Mouse (Mus musculus): Measurements from ENCODE around the gene 1110032F04Rik.
"Not testable (repeated sequence)": the region's sequence is repeated elsewhere in the genome, so short reads cannot be mapped to it uniquely, and the experiment has no call there.

The 1110032F04Rik gene

GRCm38 (mm10) chr3:68869211-68869690 is at the start of gene 1110032F04Rik:
Gene 1110032F04Rik, plus strand, starts transcription at chr3:68869586.
- DNase-seq (ENCODE audit: extremely low spot score, low read depth, low spot score), result no peak

- no peak for DNase-seq (ENCODE audit: extremely low spot score, low read depth, low spot score)
These were observed 48.0 kb upstream of the 1110032F04Rik start for GRCm38 (mm10) chr3:68821406-68821805.

DNA sequence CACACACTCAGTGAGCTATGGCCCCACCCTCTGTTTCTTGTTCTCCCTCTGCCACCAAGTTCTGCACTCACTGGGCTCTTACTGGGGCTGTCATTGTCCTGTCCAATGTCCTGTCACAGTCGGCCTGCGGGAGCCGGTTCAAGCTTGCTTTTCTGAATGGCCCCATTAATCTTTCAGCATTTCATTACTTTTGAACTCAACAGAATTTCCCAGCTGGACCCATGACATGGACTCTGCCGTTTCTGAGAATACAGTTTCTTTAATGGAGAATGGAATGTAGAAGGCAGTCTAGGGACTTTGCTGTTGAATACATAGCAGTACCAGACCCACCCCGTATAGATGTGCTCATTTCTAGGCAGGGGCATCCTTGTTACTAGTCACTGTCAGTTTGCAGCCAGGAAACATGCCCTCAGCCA is 47.5 kb upstream of the 1110032F04Rik start:
- DNase-seq (ENCODE audit: extremely low spot score, low read depth, low spot score), result no peak

- no peak for DNase-seq (ENCODE audit: extremely low spot score, low read depth, low spot score)
These were observed 45.3 kb upstream of the 1110032F04Rik start for GRCm38 (mm10) chr3:68823876-68824764.

- DNase-seq (ENCODE audit: extremely low spot score, low read depth, low spot score), result no peak
These were observed 44.7 kb upstream of the 1110032F04Rik start for GRCm38 (mm10) chr3:68824765-68825090.

DNA sequence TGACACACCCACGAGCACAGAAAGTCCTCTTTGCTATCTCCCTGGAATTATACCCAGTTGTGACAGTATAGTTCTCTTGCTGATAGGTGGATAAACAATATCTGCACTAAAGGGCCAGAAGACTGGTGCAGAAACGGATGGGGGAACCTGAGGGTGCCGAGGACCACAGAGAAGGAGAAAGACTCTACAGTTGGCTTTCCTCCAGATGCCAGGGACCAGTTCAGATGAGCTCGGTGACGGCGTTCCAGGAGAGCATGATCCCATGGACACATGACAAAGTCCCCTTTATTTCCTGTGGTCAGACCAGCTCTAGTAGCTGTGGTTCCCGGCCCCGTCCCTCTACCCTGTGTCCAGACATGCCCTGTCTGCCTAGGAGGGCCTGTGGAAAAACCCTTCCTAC is 44.2 kb upstream of the 1110032F04Rik start:
- DNase-seq (ENCODE audit: extremely low spot score, low read depth, low spot score), result no peak

GRCm38 (mm10) chr3:68827671-68828070 is 41.7 kb upstream of the 1110032F04Rik start:
- no peak for DNase-seq (ENCODE audit: extremely low spot score, low read depth, low spot score)

- no peak for DNase-seq (ENCODE audit: extremely low spot score, low read depth, low spot score)
These were observed 39.4 kb upstream of the 1110032F04Rik start for GRCm38 (mm10) chr3:68829944-68830343.

GRCm38 (mm10) chr3:68836857-68837499 is 32.4 kb upstream of the 1110032F04Rik start:
- no peak for DNase-seq (ENCODE audit: extremely low spot score, low read depth, low spot score)

DNA sequence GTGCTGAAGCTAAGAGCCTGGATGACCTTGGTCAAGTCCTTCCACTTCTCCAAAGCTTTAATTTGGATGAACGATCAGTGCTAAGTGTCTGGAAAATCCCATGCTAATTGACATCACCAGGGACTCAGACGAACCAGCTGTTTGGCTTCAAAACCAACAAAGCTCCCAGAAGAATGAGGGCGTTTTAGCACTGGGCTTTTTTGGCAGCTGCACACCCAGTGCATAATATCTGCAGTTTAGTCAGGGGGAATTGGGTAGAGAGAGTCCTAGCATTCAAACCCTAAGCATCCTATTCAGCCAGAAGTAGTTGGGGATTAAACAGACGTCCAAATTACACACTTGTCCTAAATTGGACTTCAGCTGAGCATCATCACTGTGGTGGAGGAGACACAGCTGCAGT is 29.2 kb upstream of the 1110032F04Rik start:
- DNase-seq (ENCODE audit: extremely low spot score, low read depth, low spot score), result no peak

GRCm38 (mm10) chr3:68844025-68844424 is 25.4 kb upstream of the 1110032F04Rik start:
- no peak for DNase-seq (ENCODE audit: extremely low spot score, low read depth, low spot score)

- DNase-seq (ENCODE audit: extremely low spot score, low read depth, low spot score), result no peak
These were observed 21.1 kb upstream of the 1110032F04Rik start for GRCm38 (mm10) chr3:68848323-68848722.

DNA sequence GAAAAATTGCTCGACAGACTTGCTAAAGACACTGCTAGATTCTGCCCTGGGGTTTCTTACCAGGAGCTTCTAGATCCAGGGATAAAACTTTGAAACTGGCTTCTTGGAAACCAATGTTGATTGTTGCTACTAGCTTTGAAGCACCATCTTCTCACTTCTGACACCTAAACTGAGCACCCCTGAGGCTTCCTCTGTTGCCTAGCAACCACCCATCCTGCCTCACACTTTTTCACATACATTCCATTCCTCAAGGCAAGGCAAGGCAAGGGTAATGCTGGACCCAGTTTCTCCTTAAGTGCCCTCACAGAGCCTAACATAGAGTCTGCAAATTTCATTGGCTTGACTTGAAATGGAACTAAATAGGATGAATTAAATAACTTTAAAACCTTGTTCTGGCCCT is 17.0 kb upstream of the 1110032F04Rik start:
- DNase-seq (ENCODE audit: extremely low spot score, low read depth, low spot score), result no peak

DNA sequence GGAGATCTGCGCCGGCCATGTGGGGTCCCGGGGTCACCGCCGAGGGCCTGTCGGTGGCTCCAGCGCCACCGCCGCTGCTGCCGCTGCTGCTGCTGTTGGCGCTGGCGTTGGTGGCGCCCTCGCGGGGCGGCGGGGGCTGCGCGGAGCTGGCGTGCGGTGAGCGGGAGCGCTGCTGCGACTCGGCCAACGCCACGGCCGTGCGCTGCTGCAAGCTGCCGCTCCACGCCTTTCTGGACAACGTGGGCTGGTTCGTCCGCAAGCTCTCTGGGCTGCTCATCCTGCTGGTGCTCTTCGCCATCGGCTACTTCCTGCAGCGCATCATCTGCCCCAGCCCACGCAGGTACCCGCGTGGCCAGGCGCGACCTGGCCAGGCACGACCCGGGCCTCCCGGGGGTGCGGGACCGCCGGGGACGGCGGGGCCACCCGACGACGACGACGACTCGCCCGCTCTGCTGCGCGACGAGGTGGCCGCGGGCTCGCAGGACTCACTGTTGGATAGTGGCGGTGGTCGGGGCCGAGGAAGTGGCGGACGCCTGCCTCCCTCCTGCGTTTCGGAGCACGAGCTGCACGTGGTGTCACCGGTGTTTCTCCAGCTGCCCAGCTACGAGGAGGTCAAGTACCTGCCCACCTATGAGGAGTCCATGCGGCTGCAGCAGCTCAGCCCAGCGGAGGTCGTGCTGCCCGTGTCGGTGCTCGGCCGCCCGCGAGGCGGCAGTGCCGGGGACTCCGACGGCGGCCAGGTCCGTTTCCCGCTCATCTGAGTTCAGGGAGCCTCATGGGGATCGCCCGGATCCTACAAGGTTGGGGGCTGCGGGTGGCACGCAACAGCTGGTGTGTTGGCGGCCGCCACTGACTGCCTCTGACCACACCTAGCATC is 543 bp downstream of the 1110032F04Rik start:
- no peak for DNase-seq (ENCODE audit: extremely low spot score, low read depth, low spot score)

- DNase-seq (ENCODE audit: extremely low spot score, low read depth, low spot score), result no peak
These were observed 1.2 kb downstream of the 1110032F04Rik start for GRCm38 (mm10) chr3:68870568-68870950.

GRCm38 (mm10) chr3:68874079-68874478 is 4.7 kb downstream of the 1110032F04Rik start:
- no peak for DNase-seq (ENCODE audit: extremely low spot score, low read depth, low spot score)

GRCm38 (mm10) chr3:68886845-68887244 is 17.5 kb downstream of the 1110032F04Rik start:
- no peak for DNase-seq (ENCODE audit: extremely low spot score, low read depth, low spot score)

DNA sequence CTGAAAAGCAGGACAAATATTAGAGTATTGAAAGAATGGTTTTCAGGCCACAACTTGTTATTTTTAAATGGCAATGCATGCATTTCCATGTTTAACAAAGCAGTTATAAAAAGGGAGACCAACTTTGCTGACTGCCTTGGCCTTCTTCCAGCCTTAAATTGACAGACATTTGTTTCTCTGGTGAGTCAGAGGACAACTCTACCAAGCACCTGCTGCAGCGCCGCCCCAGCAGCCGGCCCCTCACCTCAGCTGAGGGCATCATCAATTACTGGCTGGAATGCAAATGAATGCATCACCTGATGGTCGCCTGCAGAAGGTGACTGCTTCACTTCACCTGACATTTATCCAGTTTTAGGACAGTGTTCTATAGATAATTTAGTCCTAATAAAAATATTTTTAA is 26.0 kb downstream of the 1110032F04Rik start:
- no peak for DNase-seq (ENCODE audit: extremely low spot score, low read depth, low spot score)

DNA sequence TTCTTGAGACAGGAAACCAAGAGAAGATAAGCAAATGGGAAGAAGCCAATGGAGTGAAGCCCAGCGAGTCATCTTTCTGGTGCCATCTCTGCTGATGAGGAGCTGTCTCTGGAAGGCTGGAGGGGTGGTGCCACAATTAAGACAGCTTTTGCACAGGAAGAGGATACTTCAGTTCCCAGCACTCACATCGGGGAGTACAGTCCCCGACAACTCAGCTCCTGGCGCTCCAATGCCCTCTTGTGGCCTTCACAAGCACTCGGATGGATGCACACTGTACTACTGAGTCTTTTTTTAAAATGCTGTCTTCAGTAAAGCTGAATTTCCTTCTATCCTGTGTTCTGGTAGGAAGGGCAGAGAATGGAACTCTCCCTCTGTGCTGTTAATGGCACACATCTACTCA is 27.8 kb downstream of the 1110032F04Rik start:
- DNase-seq (ENCODE audit: extremely low spot score, low read depth, low spot score), result no peak

DNA sequence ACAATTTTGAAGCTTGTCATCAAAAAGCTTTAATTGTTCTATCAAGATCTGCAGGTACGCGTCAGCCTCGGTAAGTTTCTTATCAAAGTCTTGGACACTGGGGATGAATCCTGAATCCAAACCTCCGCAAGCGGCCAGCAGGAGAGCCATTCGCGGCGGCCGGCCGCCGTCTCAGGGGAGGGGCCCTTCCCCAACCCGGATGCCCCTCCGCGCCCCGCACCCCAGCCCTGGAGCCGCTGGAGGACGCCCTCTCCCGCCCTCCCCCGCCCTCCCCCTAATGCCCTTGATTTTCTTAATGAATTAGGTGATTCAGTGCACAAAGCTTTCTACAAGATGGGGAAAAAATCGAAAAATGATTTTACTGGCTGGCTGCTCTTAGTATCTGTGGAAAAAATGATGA is 33.2 kb downstream of the 1110032F04Rik start:
- DNase-seq (ENCODE audit: extremely low spot score, low read depth, low spot score), result not testable (repeated sequence)

Data from hindlimb bud, embryonic 11.5 days (tissue).